23 mouse cellular contexts compared by ENCODE assay signal in genomic region chr16:86816006-86816405, GRCm38 (mm10).
A peak's percentile ranks its signal among the peaks of the same experiment; 100 is the strongest.
DNase-seq lines count a peak whose midpoint lies in the region; ATAC-seq and TF ChIP-seq lines count a peak whose summit lies in the region.
"Had no signal": no experiment of that assay in that cellular context is flagged by ENCODE, and none has a peak within 500 bp of the region (broad histone marks: within the 10 kb centered on the region; RNA-seq: fewer than 3 reads in every experiment).

No protein-coding gene starts in this region.

- H3K4me2 ChIP-seq in intestine, postnatal 0 days (replicated peaks; ENCODE audit: low read depth): peak overlapping the region; percentile 51; the same call in 1 of the 2 replicates
- H3K4me2 ChIP-seq: forebrain, embryonic 13.5 days; heart, embryonic 13.5 days; hindbrain, embryonic 14.5 days had no signal

- no peaks in the 10 kb centered on the region for H3K9me3 ChIP-seq in intestine, postnatal 0 days (ENCODE audit: control insufficient read depth)
- H3K9me3 ChIP-seq: forebrain, embryonic 10.5 days; forebrain, embryonic 13.5 days; heart, embryonic 10.5 days; heart, embryonic 13.5 days had no signal

- H3K4me1 ChIP-seq in intestine, postnatal 0 days (replicated peaks; ENCODE audit: control insufficient read depth, insufficient read depth, low read length): no peaks in the 10 kb centered on the region; the same call in none of the 2 replicates
- H3K4me1 ChIP-seq: forebrain, embryonic 10.5 days; forebrain, embryonic 13.5 days had no signal

- peak; percentile 12 for DNase-seq in adrenal gland, postnatal 14 days
- DNase-seq in adrenal gland, adult 8-10 months: no peak
- DNase-seq in urinary bladder, postnatal 14 days (ENCODE audit: low spot score): peak; percentile 35
- no peak for DNase-seq in urinary bladder, postnatal 25 days (ENCODE audit: low spot score)
- DNase-seq in thymus, adult 18-20 months: no peak
- DNase-seq: cerebellum, adult 18-20 months; cerebellum, adult 9-10 months; cerebellum, postnatal 14 days; gastrocnemius, postnatal 10 days; gastrocnemius, postnatal 36 days; heart, adult 2 months; heart, postnatal 14 days; heart, postnatal 4 days had no signal

- H3K4me3 ChIP-seq in intestine, postnatal 0 days (ENCODE audit: low read depth, low read length): no peak overlapping the region
- H3K4me3 ChIP-seq: forebrain, embryonic 10.5 days; forebrain, embryonic 13.5 days; heart, adult 2 months; heart, embryonic 10.5 days; heart, embryonic 13.5 days had no signal

- no peak overlapping the region for H3K27ac ChIP-seq in intestine, postnatal 0 days (ENCODE audit: low read depth, low read length)
- H3K27ac ChIP-seq: forebrain, embryonic 10.5 days; forebrain, embryonic 13.5 days; heart, adult 2 months; hindbrain, embryonic 14.5 days; hindbrain, postnatal 0 days had no signal

- 39% methylated on average over 2 of the region's 2 CpGs for WGBS in intestine, postnatal 0 days

- TF ChIP-seq CTCF in intestine, postnatal 0 days (IDR thresholded peaks at IDR 0.05; ENCODE audit: low read depth): no peak

- no peaks in the 10 kb centered on the region for H3K27me3 ChIP-seq in intestine, postnatal 0 days (replicated peaks; ENCODE audit: control insufficient read depth, insufficient read depth, low read length)
- H3K27me3 ChIP-seq: forebrain, embryonic 13.5 days; heart, embryonic 13.5 days; Patski had no signal

- H3K9ac ChIP-seq in intestine, postnatal 0 days (ENCODE audit: low read depth, low read length): no peak overlapping the region
- H3K9ac ChIP-seq: forebrain, embryonic 13.5 days; heart, embryonic 13.5 days; hindbrain, embryonic 14.5 days had no signal

- no peak for ATAC-seq in intestine, postnatal 0 days
- ATAC-seq: forebrain, embryonic 13.5 days; forebrain, embryonic 16.5 days; hindbrain, postnatal 0 days; inflammation-experienced regulatory T-cells, adult 6 months; Patski had no signal

- H3K36me3 ChIP-seq in intestine, postnatal 0 days (ENCODE audit: control insufficient read depth, insufficient read depth): no peaks in the 10 kb centered on the region
- H3K36me3 ChIP-seq: forebrain, embryonic 10.5 days; heart, embryonic 10.5 days; heart, embryonic 13.5 days had no signal

Comparison
In these comparisons a context has a peak if more than half of its experiments do, and no peak if none do; other contexts are left out.
1. DNase-seq: peak in adrenal gland, postnatal 14 days (single experiment) and urinary bladder, postnatal 14 days (single experiment); none in adrenal gland, adult 8-10 months (single experiment), urinary bladder, postnatal 25 days (single experiment) and thymus, adult 18-20 months (0 of 2).